Mouse (Mus musculus) erythroblast, adult 5-6 weeks (primary cell): ENCODE measurements around the gene Rab32. TPM values are rescaled to one million over a fixed set of nuclear protein-coding genes. Genes with fewer than 3 reads are reported as not detected.
"Not testable (repeated sequence)": the region's sequence is repeated elsewhere in the genome, so short reads cannot be mapped to it uniquely, and the experiment has no call there.

ENCODE experiments used
- ATAC-seq: replicated peaks from 2 replicates; pipeline ENCODE4 v1.8.0; 2016; ENCODE audit warnings: moderate number of reproducible peaks, mild to moderate bottlenecking, moderate TSS enrichment, inconsistent platforms; ENCODE audit not compliant: poor library complexity, low FRiP score, severe bottlenecking
- total RNA-seq, 2 experiments: library from RNA; stranded (forward) in 1 of 2; stranded (reverse) in 1 of 2; fragments of 150-400 nt in 1 of 2; fragments of 200-764, 138-1000 nt in 1 of 2; gene quantifications; 2 replicates each; pipeline versions ENCODE4 v1.2.3 to v1.2.4; 2015 to 2017; ENCODE audit warnings: low replicate concordance in 2 of 2

The Rab32 gene
- total RNA-seq (2015; ENCODE audit: low replicate concordance), result 24.0 and 35.1 TPM in 2 replicates
- 11.6 and 17.6 TPM in 2 replicates for total RNA-seq (2017; ENCODE audit: low replicate concordance)

- ATAC-seq, result peak; percentile 65
Observed at GRCm38 (mm10) chr10:10557570-10558336, at the start of gene Rab32. Gene Rab32, minus strand, starts transcription at chr10:10558265.

- ATAC-seq, result no peak
Observed at GRCm38 (mm10) chr10:10600771-10601170, 42.7 kb upstream of the Rab32 start.

- ATAC-seq, result not testable (repeated sequence)
Observed at GRCm38 (mm10) chr10:10597495-10597894, 39.4 kb upstream of the Rab32 start.

- ATAC-seq, result no peak
Observed at GRCm38 (mm10) chr10:10580811-10581210, 22.7 kb upstream of the Rab32 start.

- ATAC-seq, result no peak
Observed at GRCm38 (mm10) chr10:10579821-10580220, 21.8 kb upstream of the Rab32 start.

GRCm38 (mm10) chr10:10558337-10558711, 259 bp upstream of the Rab32 start:
- ATAC-seq, result no peak

- ATAC-seq, result no peak
Observed at GRCm38 (mm10) chr10:10557085-10557484, 980 bp downstream of the Rab32 start.

GRCm38 (mm10) chr10:10555676-10556075, 2.4 kb downstream of the Rab32 start:
- no peak for ATAC-seq

GRCm38 (mm10) chr10:10555221-10555620, 2.8 kb downstream of the Rab32 start:
- no peak for ATAC-seq

- ATAC-seq, result no peak
Observed at GRCm38 (mm10) chr10:10550134-10550533, 7.9 kb downstream of the Rab32 start.

GRCm38 (mm10) chr10:10546623-10547022, 11.4 kb downstream of the Rab32 start:
- ATAC-seq, result no peak

- ATAC-seq, result no peak
Observed at GRCm38 (mm10) chr10:10544955-10545354, 13.1 kb downstream of the Rab32 start.

Other genes starting within 250 kb of the Rab32 start
- gene Adgb, start 85.9 kb downstream of the Rab32 start, total RNA-seq (2015; ENCODE audit: low replicate concordance), result not detected in 2 replicates
- 0.14 TPM in 1 of 2 replicates, not detected in the other for gene Adgb, start 85.9 kb downstream of the Rab32 start, total RNA-seq (2017; ENCODE audit: low replicate concordance)
- gene Gm10944, start 123.1 kb upstream of the Rab32 start, total RNA-seq (2015; ENCODE audit: low replicate concordance), result not detected in 2 replicates
- not detected in 2 replicates for gene Gm10944, start 123.1 kb upstream of the Rab32 start, total RNA-seq (2017; ENCODE audit: low replicate concordance)